Mouse (Mus musculus) left cerebral cortex, postnatal 4 days (tissue): ENCODE measurements around the gene Crabp2. TPM values are rescaled to one million over a fixed set of nuclear protein-coding genes. Genes with fewer than 3 reads are reported as not detected.

ENCODE experiments used
- DNase-seq: peaks from one replicate; pipeline ENCODE4 v3.0.0-alpha.2; 2022
- intact Hi-C: fragments of 180-260 bp; cut with DNase I; formaldehyde crosslinking; loops from one replicate; pipeline ENCODE4 v1.15.1; 2025
- total RNA-seq, 2 experiments: library from RNA; stranded (reverse); gene quantifications; 2 replicates each; pipeline ENCODE4 v1.2.3; 2021

The Crabp2 gene
- total RNA-seq, 2 experiments from 2014 or later = 6.9 to 8.2 TPM

DNA sequence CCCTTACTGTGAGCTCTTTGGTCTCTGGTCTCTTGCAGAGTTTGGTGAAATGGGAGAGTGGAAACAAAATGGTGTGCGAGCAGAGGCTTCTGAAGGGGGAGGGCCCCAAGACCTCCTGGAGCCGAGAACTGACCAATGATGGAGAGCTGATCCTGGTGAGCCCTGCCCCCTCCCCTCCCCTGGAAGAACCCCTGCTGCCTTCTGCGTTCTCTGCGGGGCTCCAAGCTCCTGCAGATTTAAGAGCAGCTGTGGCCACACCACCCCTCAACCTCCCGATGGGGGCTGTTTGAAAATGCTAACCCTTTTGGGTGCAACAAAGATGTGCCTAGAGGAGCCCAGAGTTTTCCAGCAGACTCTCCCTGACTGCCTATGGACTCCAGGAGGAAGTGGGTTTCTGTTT, 4.0 kb downstream of the Crabp2 start:
- intact Hi-C loops = no loop called here
- DNase-seq = no peak

- intact Hi-C loops = no loop called here
- DNase-seq = no peak
Measured at GRCm38 (mm10) chr3:87958056-87958455, 9.6 kb downstream of the Crabp2 start.

DNA sequence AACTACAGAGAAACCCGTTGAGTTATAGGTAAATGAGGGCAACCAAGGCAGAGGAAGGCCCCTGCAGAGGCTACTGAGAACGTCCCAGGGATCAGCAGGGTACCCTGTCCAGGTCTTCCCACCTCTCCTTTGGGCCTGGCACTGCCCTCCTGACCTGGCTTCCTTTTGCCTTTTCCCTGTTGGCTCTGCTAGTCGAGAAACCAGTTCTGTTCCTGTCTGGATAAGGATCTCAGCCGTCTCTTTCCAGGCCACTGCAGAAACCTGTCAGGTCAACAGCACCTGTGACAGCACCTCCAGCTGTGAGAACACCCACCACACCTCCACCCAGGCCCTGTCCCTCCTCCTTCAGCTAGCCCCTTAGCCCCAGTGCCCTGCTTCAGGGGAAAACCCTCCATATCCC, 10.0 kb downstream of the Crabp2 start:
- no peak for DNase-seq
- intact Hi-C loops = no loop called here

GRCm38 (mm10) chr3:87958967-87959366, 10.5 kb downstream of the Crabp2 start:
- intact Hi-C loops = no loop called here
- DNase-seq = no peak

DNA sequence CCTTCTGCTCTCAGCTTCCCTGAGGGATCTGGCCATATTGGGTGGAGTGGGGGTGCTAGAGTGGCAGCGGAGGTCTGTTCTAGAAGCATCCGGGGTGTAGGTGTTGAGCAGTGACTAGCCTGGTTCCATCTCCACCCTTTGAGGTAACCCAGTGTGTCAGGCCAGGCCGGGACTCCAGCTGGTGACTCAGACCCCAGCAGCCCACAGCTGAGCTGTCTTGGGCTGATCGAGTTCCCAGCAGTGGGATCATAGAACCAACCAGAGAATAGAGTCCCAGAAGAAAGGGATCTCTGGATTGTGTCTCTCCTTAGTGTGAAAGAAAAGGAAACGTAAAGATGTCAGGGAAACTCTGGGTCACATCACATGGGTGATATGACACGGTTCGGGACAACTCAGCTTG, 10.9 kb downstream of the Crabp2 start:
- no peak for DNase-seq
- intact Hi-C loops = no loop called here

GRCm38 (mm10) chr3:87960191-87960585, 11.7 kb downstream of the Crabp2 start:
- intact Hi-C loops = no loop called here
- no peak for DNase-seq

DNA sequence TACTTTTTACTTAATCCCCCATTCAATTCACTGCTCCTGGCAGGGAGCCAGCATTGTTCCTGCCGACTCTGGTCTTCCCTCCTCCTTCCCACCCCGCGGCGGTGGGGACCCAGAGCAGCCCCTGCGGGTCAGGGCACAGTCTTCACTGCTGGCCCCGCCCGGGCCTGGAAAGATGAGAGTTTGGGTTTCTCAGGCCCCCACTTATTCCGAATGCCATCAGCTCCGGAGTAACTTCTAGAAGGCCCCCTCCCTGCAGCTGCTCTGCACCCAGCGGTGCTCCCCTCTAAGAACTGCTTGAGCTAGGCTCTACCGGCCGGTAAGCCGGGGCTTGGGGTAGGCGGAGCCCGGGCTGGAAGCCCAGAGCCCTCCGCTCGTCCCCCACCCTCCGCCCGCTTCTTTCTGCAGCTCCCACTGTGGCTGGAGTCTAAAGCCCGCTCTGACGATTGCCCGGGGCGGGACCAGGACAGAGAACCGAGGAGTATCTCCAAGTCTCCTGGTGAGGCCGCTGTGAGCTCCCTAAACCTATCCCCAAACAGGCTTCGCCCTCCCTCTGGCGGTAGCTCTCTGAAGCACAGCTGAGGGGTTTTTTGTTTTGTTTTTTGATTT, 12.2 kb downstream of the Crabp2 start:
- DNase-seq = peak; percentile 95
- intact Hi-C loops = no loop called here

GRCm38 (mm10) chr3:87970184-87970938, 21.9 kb downstream of the Crabp2 start:
- intact Hi-C loops = loop anchor here (2.0 to 5.0 kb wide), 2 partner anchors 16 to 112 kb away; partner anchors contain the start of gene Iqgap3
- no peak for DNase-seq

GRCm38 (mm10) chr3:87970939-87971488, 22.5 kb downstream of the Crabp2 start, which contains the start of gene Nes:
Gene Nes (plus strand): TSS chr3:87971078.
- intact Hi-C loops = loop anchor here (2.0 to 5.0 kb wide), 2 partner anchors 16 to 111 kb away; partner anchors contain the start of gene Iqgap3
- DNase-seq = peak; percentile 60

GRCm38 (mm10) chr3:87971489-87972202, 23.2 kb downstream of the Crabp2 start:
- DNase-seq = no peak

DNA sequence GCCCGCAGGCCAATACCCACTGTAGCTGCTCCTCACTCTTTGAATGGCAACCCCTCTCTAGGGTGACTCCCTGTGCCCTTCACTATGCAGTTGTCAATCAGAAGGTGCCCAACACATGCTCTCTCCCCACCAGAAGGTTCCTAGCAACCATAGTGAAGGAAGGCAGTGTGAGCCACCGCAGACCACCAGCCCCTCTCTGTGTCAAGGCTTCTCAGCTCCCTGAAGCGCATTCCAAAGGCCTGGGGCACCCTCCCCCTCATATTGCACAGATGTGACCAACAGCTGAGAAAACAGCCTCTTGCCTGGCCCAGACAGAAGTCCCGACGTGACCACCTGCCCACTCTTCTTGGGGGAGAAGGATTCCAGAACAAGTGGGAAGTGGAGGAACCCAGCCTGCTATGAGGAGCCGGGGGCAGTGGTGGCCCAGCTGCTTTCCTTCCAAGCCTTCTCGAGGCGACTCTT, 23.8 kb downstream of the Crabp2 start:
- DNase-seq = no peak
- intact Hi-C loops = loop anchor here (5.0 kb wide), 1 partner anchor 110 kb away; the partner anchor contains the start of gene Iqgap3

More at GRCm38 (mm10) chr3:87971489-87972202, 23.2 kb downstream of the Crabp2 start:
- intact Hi-C loops = loop anchor here (2.0 to 5.0 kb wide), 2 partner anchors 15 to 111 kb away; partner anchors contain the start of gene Iqgap3

- intact Hi-C loops = loop anchor here (5.0 kb wide), 1 partner anchor 110 kb away; the partner anchor contains the start of gene Iqgap3
- DNase-seq = no peak
Measured at GRCm38 (mm10) chr3:87972776-87973175, 24.3 kb downstream of the Crabp2 start.

GRCm38 (mm10) chr3:87973593-87974380, 25.3 kb downstream of the Crabp2 start:
- intact Hi-C loops = loop anchor here (5.0 kb wide), 1 partner anchor 109 kb away; the partner anchor contains the start of gene Iqgap3
- no peak for DNase-seq

GRCm38 (mm10) chr3:87974381-87974987, 26.0 kb downstream of the Crabp2 start:
- DNase-seq = no peak
- intact Hi-C loops = loop anchor here (5.0 kb wide), 1 partner anchor 108 kb away; the partner anchor contains the start of gene Iqgap3

- intact Hi-C loops = no loop called here
- no peak for DNase-seq
Measured at GRCm38 (mm10) chr3:87979493-87979892, 31.0 kb downstream of the Crabp2 start.

DNA sequence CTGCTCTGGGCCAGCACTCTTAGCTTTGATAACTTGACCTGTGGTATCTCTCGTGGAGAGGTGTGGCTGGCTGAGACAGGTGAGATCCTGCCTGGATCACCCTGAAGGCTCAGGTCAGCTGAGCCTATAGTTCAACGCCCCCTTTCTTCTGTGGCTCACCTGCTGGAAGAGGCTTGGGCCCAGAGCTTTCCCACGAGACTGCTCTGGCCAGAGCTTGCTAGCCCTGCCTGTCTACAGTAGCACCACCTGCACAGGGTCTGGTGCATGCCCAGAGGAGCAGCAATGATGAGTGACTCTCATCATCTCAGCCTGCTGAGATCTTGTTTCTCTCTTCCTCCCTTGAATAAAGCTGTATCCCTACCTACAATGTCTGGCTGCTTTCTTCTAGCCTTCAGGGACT, 31.6 kb downstream of the Crabp2 start:
- intact Hi-C loops = no loop called here
- no peak for DNase-seq

GRCm38 (mm10) chr3:87980728-87981127, 32.3 kb downstream of the Crabp2 start:
- DNase-seq = no peak
- intact Hi-C loops = no loop called here

- DNase-seq = no peak
- intact Hi-C loops = no loop called here
Measured at GRCm38 (mm10) chr3:87981214-87981760, 32.8 kb downstream of the Crabp2 start.
